Mouse (Mus musculus) bone marrow, adult 2 months (tissue): ENCODE measurements at regions not wholly inside any gene's neighbourhood (a gene's known extent, or its start where the extent isn't known, plus 50 kb on each side); places are given as distances from the start of the nearest gene placed in this dataset.

Source experiments
- CTCF ChIP-seq: fragments of 200-500 bp; IDR thresholded peaks from 2 replicates; pipeline ENCODE4 v1.5.1; 2011; ENCODE audit warnings: low read length, control low read depth; ENCODE audit not compliant: control insufficient read depth, insufficient read depth
- POLR2A ChIP-seq: fragments of 200-500 bp; IDR thresholded peaks from 2 replicates; pipeline ENCODE4 v1.6.1; 2011; ENCODE audit warnings: low read depth, mild to moderate bottlenecking, control low read depth, low read length, borderline replicate concordance; ENCODE audit not compliant: control insufficient read depth

GRCm38 (mm10) chr7:136129721-136130123 is 413.6 kb upstream of the Mki67 start:
- no peak for TF ChIP-seq POLR2A
- no peak for TF ChIP-seq CTCF
